16 mouse cellular contexts compared by ENCODE assay signal in genomic region chr14:24142926-24143430, GRCm38 (mm10).
DNase-seq lines count a peak whose midpoint lies in the region; ATAC-seq and TF ChIP-seq lines count a peak whose summit lies in the region.
"Had no signal": no experiment of that assay in that cellular context is flagged by ENCODE, and none has a peak within 500 bp of the region (broad histone marks: within the 10 kb centered on the region; RNA-seq: fewer than 3 reads in every experiment).

No protein-coding gene starts in this region.

- 81% methylated on average over 3 of the region's 3 CpGs for WGBS in lung, embryonic 14.5 days
- whole genome bisulfite sequencing in liver, embryonic 14.5 days (ENCODE audit: insufficient replicate concordance): 43% methylated on average over 3 of the region's 3 CpGs
- 96% methylated on average over 3 of the region's 3 CpGs for WGBS in forebrain, embryonic 15.5 days

- H3K4me3 ChIP-seq in lung, embryonic 14.5 days (ENCODE audit: low read depth, low read length): no peak overlapping the region
- H3K4me3 ChIP-seq in erythroblast, embryonic 14.5 days (replicated peaks): peak overlapping the region; percentile 28
- H3K4me3 ChIP-seq in liver, embryonic 14.5 days (ENCODE audit: insufficient read depth in 1 of 2, low read depth in 2 of 2, low read length in 2 of 2): no peak overlapping the region
- H3K4me3 ChIP-seq in forebrain, embryonic 15.5 days: no peak overlapping the region
- H3K4me3 ChIP-seq: layer of hippocampus, adult 2 months; midbrain, embryonic 12.5 days had no signal

- peaks cover 74% of the 10 kb centered on the region for H3K36me3 ChIP-seq in lung, embryonic 14.5 days (ENCODE audit: insufficient read depth)
- H3K36me3 ChIP-seq in erythroblast, embryonic 14.5 days (ENCODE audit: control insufficient read depth): peaks cover 4% of the 10 kb centered on the region; the same call in 1 of the 2 replicates
- no peaks in the 10 kb centered on the region for H3K36me3 ChIP-seq in liver, embryonic 14.5 days (replicated peaks; ENCODE audit: control insufficient read depth, insufficient read depth, low read depth)
- H3K36me3 ChIP-seq in forebrain, embryonic 15.5 days: peaks cover 48% of the 10 kb centered on the region

- DNase-seq in embryo, embryonic 10.5 days (ENCODE audit: low spot score): peak; percentile 5
- no peak for DNase-seq in embryo, embryonic 10 days (ENCODE audit: low spot score)
- DNase-seq in lung, embryonic 14.5 days: peak; percentile 6
- no peak for DNase-seq in lung, postnatal 4 days
- DNase-seq in liver, embryonic 14.5 days (ENCODE audit: low read depth in 3 of 3, low spot score in 3 of 3): peak in 2 of 3 experiments; percentile 26 to 31
- DNase-seq in adrenal gland, postnatal 4 days (ENCODE audit: low spot score in 2 of 2): no peak
- DNase-seq: cerebellum, adult 2 months; gastrocnemius, postnatal 36 days; lung, postnatal 36 days; right cerebral cortex, adult 18-20 months had no signal

- no peak overlapping the region for H3K9ac ChIP-seq in lung, embryonic 14.5 days
- no peak overlapping the region for H3K9ac ChIP-seq in liver, embryonic 14.5 days (replicated peaks)
- H3K9ac ChIP-seq in forebrain, embryonic 15.5 days (replicated peaks): no peak overlapping the region
- H3K9ac ChIP-seq: midbrain, embryonic 12.5 days had no signal

- no peak overlapping the region for H3K4me2 ChIP-seq in lung, embryonic 14.5 days
- peak overlapping the region; percentile 47 for H3K4me2 ChIP-seq in liver, embryonic 14.5 days (ENCODE audit: low read depth)
- no peak overlapping the region for H3K4me2 ChIP-seq in forebrain, embryonic 15.5 days (replicated peaks)
- H3K4me2 ChIP-seq: midbrain, embryonic 12.5 days had no signal

- no peak for ATAC-seq in lung, embryonic 14.5 days (ENCODE audit: insufficient read depth)
- peak; percentile 82 for ATAC-seq in liver, embryonic 14.5 days (ENCODE audit: insufficient read depth)
- ATAC-seq in forebrain, embryonic 15.5 days (replicated peaks): no peak
- ATAC-seq: inflammation-experienced regulatory T-cells, adult 6 months had no signal

- no peaks in the 10 kb centered on the region for H3K27me3 ChIP-seq in lung, embryonic 14.5 days (ENCODE audit: insufficient read depth, low read length)
- no peaks in the 10 kb centered on the region for H3K27me3 ChIP-seq in erythroblast, embryonic 14.5 days (ENCODE audit: control insufficient read depth)
- H3K27me3 ChIP-seq in liver, embryonic 14.5 days (ENCODE audit: control insufficient read depth, insufficient read depth, low read length): no peaks in the 10 kb centered on the region
- no peaks in the 10 kb centered on the region for H3K27me3 ChIP-seq in forebrain, embryonic 15.5 days
- H3K27me3 ChIP-seq: CH12.LX; midbrain, embryonic 12.5 days had no signal

- H3K4me1 ChIP-seq in lung, embryonic 14.5 days (ENCODE audit: insufficient read depth): no peaks in the 10 kb centered on the region
- peaks cover 73% of the 10 kb centered on the region for H3K4me1 ChIP-seq in erythroblast, embryonic 14.5 days (ENCODE audit: control insufficient read depth)
- H3K4me1 ChIP-seq in liver, embryonic 14.5 days (replicated peaks; ENCODE audit: control insufficient read depth in 2 of 2, insufficient read depth in 2 of 2, low read length in 1 of 2): peaks cover 43 to 60% of the 10 kb centered on the region in 2 experiments
- H3K4me1 ChIP-seq in forebrain, embryonic 15.5 days: no peaks in the 10 kb centered on the region

- 0 out of 2 replicates have a peak, but pooled peaks have one; percentile 22 for TF ChIP-seq EP300 in liver, embryonic 14.5 days (IDR thresholded peaks at IDR 0.05; ENCODE audit: low read depth)

- H3K27ac ChIP-seq in lung, embryonic 14.5 days (ENCODE audit: low read depth): no peak overlapping the region
- peak overlapping the region; percentile 55 for H3K27ac ChIP-seq in liver, embryonic 14.5 days
- no peak overlapping the region for H3K27ac ChIP-seq in forebrain, embryonic 15.5 days (replicated peaks)
- H3K27ac ChIP-seq: layer of hippocampus, adult 2 months; midbrain, embryonic 12.5 days had no signal

- TF ChIP-seq CTCF in lung, embryonic 14.5 days (IDR thresholded peaks at IDR 0.05; ENCODE audit: low read depth): no peak
- TF ChIP-seq CTCF in liver, embryonic 14.5 days (IDR thresholded peaks at IDR 0.05; ENCODE audit: low read depth): no peak

- H3K9me3 ChIP-seq in lung, embryonic 14.5 days (ENCODE audit: low read depth, low read length): no peaks in the 10 kb centered on the region
- H3K9me3 ChIP-seq in erythroblast, embryonic 14.5 days (ENCODE audit: control insufficient read depth, low read length): no peaks in the 10 kb centered on the region
- no peaks in the 10 kb centered on the region for H3K9me3 ChIP-seq in liver, embryonic 14.5 days (ENCODE audit: control insufficient read depth, low read length)
- no peaks in the 10 kb centered on the region for H3K9me3 ChIP-seq in forebrain, embryonic 15.5 days
- H3K9me3 ChIP-seq: midbrain, embryonic 12.5 days had no signal

Comparison
In these comparisons a context has a peak if more than half of its experiments do, and no peak if none do; other contexts are left out.
1. DNase-seq: peak in embryo, embryonic 10.5 days (single experiment), lung, embryonic 14.5 days (single experiment) and liver, embryonic 14.5 days (2 of 3); none in embryo, embryonic 10 days (single experiment), lung, postnatal 4 days (0 of 2) and adrenal gland, postnatal 4 days (0 of 2).